Mouse (Mus musculus): ENCODE measurements around the gene Hrct1. TPM values are rescaled to one million over a fixed set of nuclear protein-coding genes. Genes with fewer than 3 reads are reported as not detected.

Gene Hrct1
- polyA plus RNA-seq (2021; fragmentation: Nextera tagmentation) = 1.2 and 1.6 TPM in 2 replicates
- long read RNA-seq, experiment 1 = 0 reads
- long read RNA-seq, experiment 2, partial matches to known transcripts = 0 of 1 reads
- long read RNA-seq, experiment 2, other reads (novel, unspliced or antisense) = 0 of 1 reads

DNA sequence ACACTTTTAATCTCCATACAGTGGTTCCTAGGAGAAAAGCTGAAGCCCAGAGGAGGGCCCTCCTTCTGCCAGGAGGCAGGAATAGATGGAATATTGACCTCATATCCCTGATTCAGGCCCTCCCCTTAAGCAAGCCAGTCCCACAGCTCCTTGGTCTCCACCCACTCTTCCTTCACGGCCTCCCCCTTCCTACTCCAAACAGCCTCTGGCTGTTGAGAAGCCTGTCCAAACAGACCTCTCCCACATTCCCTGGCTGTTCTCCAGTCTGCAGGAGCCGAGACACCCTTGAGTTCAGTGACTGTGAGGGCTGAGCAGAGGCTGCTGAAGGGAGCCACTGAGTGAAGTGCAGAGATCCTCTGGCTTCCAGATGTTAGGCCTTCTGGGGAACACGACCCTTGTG, at the start of gene Hrct1:
TSS of gene Hrct1 (plus strand) at position 194 of the 400 bp plus-strand sequence.

DNA sequence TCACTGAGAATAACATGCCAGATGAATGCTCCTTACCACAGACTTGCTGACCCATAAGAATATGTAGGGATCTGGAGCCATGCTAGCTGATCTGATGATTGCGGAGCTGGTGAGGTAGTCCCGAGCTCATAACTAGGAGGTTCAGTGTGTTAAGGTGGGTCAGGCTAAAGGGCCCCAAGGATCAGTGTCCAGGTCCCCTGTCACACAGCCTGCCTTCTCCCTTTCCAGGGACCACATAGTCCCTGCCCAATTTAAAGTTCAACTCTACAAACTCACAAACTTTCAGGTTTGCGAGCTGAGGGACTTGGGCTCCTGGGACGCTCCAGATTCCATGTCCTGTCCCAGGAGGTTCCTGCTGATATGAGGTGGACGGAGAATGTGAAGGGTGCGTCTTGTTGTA, 26.3 kb upstream of the Hrct1 start, which contains the start of gene Olfr70:
TSS of gene Olfr70 (minus strand) at position 101 of the 400 bp plus-strand sequence.

DNA sequence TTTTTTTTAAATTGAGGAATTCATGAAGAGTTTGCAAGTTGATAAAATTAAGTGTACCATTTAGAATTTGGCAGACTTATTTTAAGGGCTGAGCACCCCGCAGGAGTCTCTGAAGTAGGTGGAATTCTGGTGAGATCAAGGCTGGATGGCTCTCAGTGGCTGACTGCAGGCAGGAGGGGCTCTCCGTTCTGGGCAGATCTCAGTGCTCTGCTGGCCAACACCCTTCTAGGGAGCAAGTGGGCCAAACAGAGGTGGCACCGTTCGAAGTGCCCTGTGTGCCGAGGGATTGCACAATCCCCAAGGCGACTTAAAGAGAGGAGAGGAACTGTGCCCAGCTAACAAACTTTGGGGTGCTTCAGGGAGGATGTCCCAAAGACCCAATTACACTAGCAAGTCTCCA, 17.1 kb upstream of the Hrct1 start, which contains the start of gene Olfr71:
TSS of gene Olfr71 (minus strand) at position 387 of the 400 bp plus-strand sequence.

DNA sequence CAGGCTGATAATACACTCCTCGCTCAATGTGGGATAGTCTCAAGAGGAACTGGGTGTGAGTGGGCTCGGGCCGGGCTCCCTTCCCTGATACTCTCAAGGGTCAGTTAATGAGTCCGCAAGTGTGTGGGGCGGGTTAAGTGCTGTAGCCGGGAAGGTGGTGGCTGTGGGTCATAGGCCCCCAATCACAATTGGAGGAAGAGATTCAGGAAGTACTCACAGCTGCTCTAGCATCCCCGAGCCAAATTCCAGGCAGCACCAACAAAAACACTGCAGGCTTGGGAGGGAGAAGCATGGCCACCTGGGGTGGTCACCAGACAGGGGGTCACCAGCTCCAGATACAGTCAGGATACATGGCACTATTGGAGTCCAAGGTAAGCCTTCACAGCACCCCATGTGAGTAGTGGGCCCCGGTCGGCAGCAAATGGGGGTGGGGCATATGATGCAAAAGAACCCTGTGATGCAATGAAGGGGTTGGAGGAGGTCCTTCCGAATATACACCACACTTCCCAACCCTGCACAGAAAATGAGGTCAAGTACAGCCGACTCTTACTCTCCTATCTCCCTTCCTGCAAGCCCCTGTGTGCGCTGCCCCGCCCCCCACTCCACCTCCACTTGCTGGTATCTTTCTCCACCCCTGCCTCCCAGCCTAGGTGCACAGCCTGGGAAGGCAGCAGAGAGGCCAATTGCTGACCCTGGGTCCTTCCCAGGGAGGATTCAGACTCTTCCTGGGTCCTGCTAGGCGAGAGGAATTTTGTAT, 3.0 kb downstream of the Hrct1 start, which contains the start of gene Spaar:
TSS of gene Spaar (plus strand) at position 241 of the 757 bp plus-strand sequence.

DNA sequence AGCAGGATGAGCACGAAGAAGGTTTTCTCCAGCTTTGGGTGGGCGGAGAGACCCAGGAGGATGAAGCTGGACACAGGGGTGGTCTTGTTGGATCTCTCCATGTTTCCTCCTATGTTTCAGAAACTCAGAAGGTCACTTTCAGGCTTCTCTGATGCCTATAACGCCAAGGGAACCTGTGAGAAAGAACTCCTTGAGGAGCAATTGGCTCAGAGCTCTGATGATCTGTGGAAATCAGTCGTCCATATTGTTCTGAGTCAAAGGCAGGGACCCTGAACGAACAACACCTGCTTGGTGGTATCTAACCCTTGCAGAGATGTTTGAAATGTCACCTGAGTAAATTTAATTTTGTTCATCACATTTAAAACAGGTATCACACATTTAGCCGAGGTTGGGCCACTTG, 43.9 kb downstream of the Hrct1 start, which contains the start of gene Olfr159:
TSS of gene Olfr159 (minus strand) at position 101 of the 400 bp plus-strand sequence.

Other genes starting within 250 kb of the Hrct1 start
- not detected in 2 replicates for gene Sit1, start 243.5 kb upstream of the Hrct1 start, polyA plus RNA-seq (2021; fragmentation: Nextera tagmentation)
- gene Ccdc107, start 234.3 kb upstream of the Hrct1 start, polyA plus RNA-seq (2021; fragmentation: Nextera tagmentation) = 91.9 and 99.5 TPM in 2 replicates
- 0.61 and 0.80 TPM in 2 replicates for gene Arhgef39, start 227.5 kb upstream of the Hrct1 start, polyA plus RNA-seq (2021; fragmentation: Nextera tagmentation)
- gene Car9, start 220.2 kb upstream of the Hrct1 start, polyA plus RNA-seq (2021; fragmentation: Nextera tagmentation) = 0.42 and 0.55 TPM in 2 replicates
- 7.4 and 9.5 TPM in 2 replicates for gene Tpm2, start 203.4 kb upstream of the Hrct1 start, polyA plus RNA-seq (2021; fragmentation: Nextera tagmentation)
- gene Creb3, start 164.9 kb upstream of the Hrct1 start, polyA plus RNA-seq (2021; fragmentation: Nextera tagmentation) = 50.4 and 66.7 TPM in 2 replicates
- gene Tln1, start 164.5 kb upstream of the Hrct1 start, polyA plus RNA-seq (2021; fragmentation: Nextera tagmentation) = 52.5 and 69.1 TPM in 2 replicates
- gene Rgp1, start 148.5 kb upstream of the Hrct1 start, polyA plus RNA-seq (2021; fragmentation: Nextera tagmentation) = 21.5 and 22.3 TPM in 2 replicates
- 17.0 and 26.6 TPM in 2 replicates for gene Gba2, start 148.3 kb upstream of the Hrct1 start, polyA plus RNA-seq (2021; fragmentation: Nextera tagmentation)
- gene Msmp, start 142.7 kb upstream of the Hrct1 start, polyA plus RNA-seq (2021; fragmentation: Nextera tagmentation) = not detected in 2 replicates
- gene Npr2, start 95.3 kb upstream of the Hrct1 start, polyA plus RNA-seq (2021; fragmentation: Nextera tagmentation) = 4.9 and 5.0 TPM in 2 replicates
- 1.2 and 1.6 TPM in 2 replicates for gene Spag8, start 73.6 kb upstream of the Hrct1 start, polyA plus RNA-seq (2021; fragmentation: Nextera tagmentation)
- 134 and 151 TPM in 2 replicates for gene Hint2, start 70.7 kb upstream of the Hrct1 start, polyA plus RNA-seq (2021; fragmentation: Nextera tagmentation)
- 8.9 and 9.5 TPM in 2 replicates for gene Tmem8b, start 58.2 kb upstream of the Hrct1 start, polyA plus RNA-seq (2021; fragmentation: Nextera tagmentation)
- gene Fam221b, start 58.0 kb upstream of the Hrct1 start, polyA plus RNA-seq (2021; fragmentation: Nextera tagmentation) = 1.4 and 1.5 TPM in 2 replicates
- gene Olfr70, start 26.4 kb upstream of the Hrct1 start, polyA plus RNA-seq (2021; fragmentation: Nextera tagmentation) = not detected in 2 replicates
- not detected in 2 replicates for gene Olfr71, start 16.9 kb upstream of the Hrct1 start, polyA plus RNA-seq (2021; fragmentation: Nextera tagmentation)
- 0.23 and 0.25 TPM in 2 replicates for gene Spaar, start 2.8 kb downstream of the Hrct1 start, polyA plus RNA-seq (2021; fragmentation: Nextera tagmentation)
- not detected in 2 replicates for gene Olfr159, start 43.8 kb downstream of the Hrct1 start, polyA plus RNA-seq (2021; fragmentation: Nextera tagmentation)
- not detected in 2 replicates for gene Olfr156, start 96.7 kb downstream of the Hrct1 start, polyA plus RNA-seq (2021; fragmentation: Nextera tagmentation)
- not detected in 2 replicates for gene Olfr157, start 113.0 kb downstream of the Hrct1 start, polyA plus RNA-seq (2021; fragmentation: Nextera tagmentation)
- not detected in 2 replicates for gene Olfr155, start 124.4 kb downstream of the Hrct1 start, polyA plus RNA-seq (2021; fragmentation: Nextera tagmentation)
- gene Reck, start 148.3 kb downstream of the Hrct1 start, polyA plus RNA-seq (2021; fragmentation: Nextera tagmentation) = 1.5 and 2.6 TPM in 2 replicates
- gene Glipr2, start 230.2 kb downstream of the Hrct1 start, polyA plus RNA-seq (2021; fragmentation: Nextera tagmentation) = 3.3 and 3.8 TPM in 2 replicates

Measured in left cerebral cortex, adult 6 months (tissue).